Mouse (Mus musculus) cerebellum, adult 11-12 months (tissue): Measurements from ENCODE around the gene Hnf1b.

Experiments
- DNase-seq: peaks from one replicate; pipeline ENCODE4 v3.0.0; 2022

Gene Hnf1b

GRCm38 (mm10) chr11:83905756-83906155, 55.9 kb downstream of the Hnf1b start:
- no peak for DNase-seq

- no peak for DNase-seq
Observed at GRCm38 (mm10) chr11:83908376-83908775, 58.5 kb downstream of the Hnf1b start.

GRCm38 (mm10) chr11:83913824-83914311, 64.0 kb downstream of the Hnf1b start:
- no peak for DNase-seq

GRCm38 (mm10) chr11:83914501-83914900, 64.6 kb downstream of the Hnf1b start:
- DNase-seq: no peak

GRCm38 (mm10) chr11:83922600-83922999, 72.7 kb downstream of the Hnf1b start:
- no peak for DNase-seq

GRCm38 (mm10) chr11:83927097-83927496, 77.2 kb downstream of the Hnf1b start:
- no peak for DNase-seq

GRCm38 (mm10) chr11:83932506-83933106, 82.7 kb downstream of the Hnf1b start:
- no peak for DNase-seq

- no peak for DNase-seq
Observed at GRCm38 (mm10) chr11:83933376-83933775, 83.5 kb downstream of the Hnf1b start.

- peak; percentile 35 for DNase-seq
Observed at GRCm38 (mm10) chr11:83935986-83936665, 86.3 kb downstream of the Hnf1b start.

- DNase-seq: no peak
Observed at GRCm38 (mm10) chr11:83938556-83938955, 88.7 kb downstream of the Hnf1b start.

- peak; percentile 85 for DNase-seq
Observed at GRCm38 (mm10) chr11:83941950-83942840, 92.3 kb downstream of the Hnf1b start, which contains the start of gene Ddx52. Ddx52 (plus strand) TSS chr11:83942062.
